Mouse (Mus musculus) liver (tissue): ENCODE measurements around the gene Pde4a.
A peak's percentile ranks its signal among the peaks of the same experiment; 100 is the strongest.
"Not testable (repeated sequence)": the region's sequence is repeated elsewhere in the genome, so short reads cannot be mapped to it uniquely, and the experiment has no call there.

Experiments used
- DNase-seq: peaks from one replicate; pipeline ENCODE4 v3.0.0-alpha.2; 2020; ENCODE audit warnings: mixed read lengths

Pde4a gene

DNA sequence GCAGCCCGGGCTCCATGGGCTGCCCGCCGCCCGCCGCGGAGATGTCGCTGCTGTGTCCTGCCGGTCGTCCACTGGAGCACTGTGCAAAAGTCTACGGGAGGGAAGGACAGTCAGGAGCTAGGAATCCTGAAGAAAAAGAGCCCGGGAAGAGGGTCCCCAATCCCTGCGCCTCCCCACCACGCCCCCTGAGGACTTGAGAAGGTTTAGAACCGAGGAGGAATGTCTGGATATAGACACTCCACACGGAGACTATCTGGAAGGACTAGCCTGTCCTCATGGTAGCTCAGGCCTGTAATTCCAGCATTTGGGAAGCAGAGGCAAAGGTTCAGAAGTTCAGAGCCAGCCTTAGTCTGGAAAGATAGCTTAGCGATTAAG lies 79.6 kb downstream of the Pde4a start:
- no peak for DNase-seq

- no peak for DNase-seq
Measured at GRCm38 (mm10) chr9:21246342-21246741, 80.8 kb downstream of the Pde4a start.

DNA sequence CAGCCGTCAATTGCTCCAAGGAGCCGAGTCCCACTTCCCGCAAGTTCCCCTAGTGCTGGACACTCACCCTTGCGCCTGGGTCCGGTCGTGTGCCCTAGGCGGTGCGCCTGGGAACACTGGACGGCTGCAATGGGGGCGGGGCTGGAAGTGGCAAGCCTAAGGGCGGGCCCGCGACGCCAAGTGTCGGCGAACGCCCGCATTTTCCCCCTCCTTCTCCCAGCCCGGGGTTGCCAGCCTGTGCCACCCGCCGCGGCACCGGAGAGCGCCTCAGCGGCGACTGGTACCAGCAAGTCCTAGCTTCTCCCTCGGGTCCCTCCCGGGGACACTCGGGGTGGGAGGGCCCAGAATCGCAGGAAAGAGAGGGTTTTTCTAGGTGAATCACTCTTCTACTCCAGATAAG lies 82.8 kb downstream of the Pde4a start, which contains the start of gene S1pr5:
S1pr5 (minus strand) TSS at position 118 of the 400 bp plus-strand sequence.
- DNase-seq, result peak; percentile 40

DNA sequence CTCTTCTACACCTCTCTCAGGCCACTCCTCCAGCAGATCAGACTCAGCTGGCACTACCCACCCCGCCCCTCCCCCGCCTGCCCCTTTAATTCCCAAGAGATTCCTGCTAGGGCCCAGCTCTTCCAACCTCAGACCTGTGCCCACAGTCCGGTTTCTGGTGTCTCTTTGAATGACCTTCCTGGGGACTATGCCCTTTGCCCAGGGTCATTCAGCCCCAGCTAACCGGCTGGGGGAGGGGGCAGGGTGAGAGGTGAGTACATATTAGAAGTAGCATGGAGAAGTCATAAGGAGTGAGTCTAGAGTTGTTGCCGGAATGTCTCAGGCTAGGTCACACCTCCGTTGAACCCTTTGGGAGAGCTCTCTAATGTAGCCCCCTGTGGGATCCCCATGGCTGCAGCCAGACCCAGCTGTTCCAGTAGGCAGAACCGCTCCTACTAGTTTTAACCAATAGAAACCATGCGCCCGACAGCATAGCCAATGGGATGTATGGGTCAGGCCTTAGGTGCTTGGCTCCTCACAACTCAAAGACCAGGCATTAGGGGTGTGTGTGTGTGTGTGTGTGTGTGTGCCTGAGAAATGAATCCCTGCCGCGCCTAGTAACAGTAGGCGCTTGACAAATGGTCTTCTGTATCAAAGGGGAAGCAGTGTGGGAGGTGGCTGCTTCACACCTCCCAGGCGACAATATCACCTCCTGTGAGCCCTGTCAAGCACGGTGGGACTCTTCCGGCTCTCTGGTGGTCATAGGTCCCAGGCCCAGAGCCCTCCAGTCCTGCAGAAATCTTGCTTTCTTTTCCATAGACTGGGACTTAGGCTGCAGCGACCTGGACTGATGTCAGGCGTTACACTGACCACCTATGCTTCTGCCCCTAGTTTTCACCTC lies 84.4 kb downstream of the Pde4a start:
- no peak for DNase-seq

DNA sequence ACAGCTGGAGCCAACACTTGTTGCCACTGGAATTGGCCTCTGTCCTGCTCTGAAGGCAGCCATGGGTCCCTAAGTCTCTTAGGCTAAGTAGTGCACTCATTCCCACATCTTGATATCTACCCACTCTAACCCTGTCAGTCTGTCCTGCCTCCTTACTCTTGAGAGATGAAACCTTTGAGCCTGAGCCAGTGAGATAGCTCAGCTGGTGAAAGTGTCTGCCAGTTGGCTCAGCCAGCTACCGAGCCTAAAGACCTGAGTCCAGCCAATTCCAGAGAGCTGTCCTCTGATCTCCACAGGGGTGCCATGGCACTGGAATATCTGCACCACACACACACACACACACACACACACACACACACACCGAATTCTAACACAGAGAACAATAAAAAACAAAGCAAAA lies 85.0 kb downstream of the Pde4a start:
- DNase-seq, result no peak

DNA sequence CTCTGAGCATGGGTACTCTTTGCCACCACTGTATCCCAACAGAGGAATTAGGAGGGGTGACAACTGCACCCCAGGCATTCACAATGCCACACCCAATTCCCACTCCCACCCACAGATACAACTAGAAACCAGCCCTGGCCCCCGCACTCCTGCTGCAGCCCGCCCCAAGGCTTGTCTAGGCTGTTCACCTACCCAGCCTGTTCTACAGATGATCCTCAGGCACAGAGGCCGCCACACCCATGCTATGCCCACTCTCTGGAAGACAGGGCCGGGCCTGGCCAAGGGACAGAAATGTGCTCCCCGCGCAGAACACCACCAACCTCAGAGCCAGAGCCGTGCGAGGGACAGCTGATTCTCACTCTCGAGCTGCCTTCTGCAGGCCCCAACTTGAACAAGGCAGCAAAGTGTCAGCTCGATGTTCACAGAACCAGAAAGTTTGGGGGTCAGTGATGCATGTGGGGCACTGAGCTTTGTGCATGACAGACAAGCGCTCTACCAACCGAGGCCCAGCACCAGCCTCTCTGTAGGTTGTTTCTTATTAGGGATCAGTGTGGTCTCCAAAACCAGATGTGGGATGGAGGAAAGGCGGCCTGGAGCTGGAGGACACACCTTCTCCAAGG lies 85.7 kb downstream of the Pde4a start:
- no peak for DNase-seq

GRCm38 (mm10) chr9:21254690-21255089 lies 89.2 kb downstream of the Pde4a start:
- no peak for DNase-seq

- DNase-seq, result not testable (repeated sequence)
Measured at GRCm38 (mm10) chr9:21256349-21256748, 90.8 kb downstream of the Pde4a start.

GRCm38 (mm10) chr9:21260491-21261040 lies 95.1 kb downstream of the Pde4a start:
- no peak for DNase-seq

GRCm38 (mm10) chr9:21261831-21262230 lies 96.3 kb downstream of the Pde4a start:
- DNase-seq, result no peak
